ENCODE assay signal across 18 mouse cellular contexts in genomic region chrX:11250155-11250554, GRCm38 (mm10). TPM values are rescaled to one million over a fixed set of nuclear protein-coding genes. Genes with fewer than 3 reads are reported as not detected.
DNase-seq lines count a peak whose midpoint lies in the region; ATAC-seq and TF ChIP-seq lines count a peak whose summit lies in the region.
"Had no signal": no experiment of that assay in that cellular context is flagged by ENCODE, and none has a peak within 500 bp of the region (broad histone marks: within the 10 kb centered on the region; RNA-seq: fewer than 3 reads in every experiment).

No protein-coding gene starts in this region.

- no peak overlapping the region for H3K9ac ChIP-seq in hindbrain, embryonic 14.5 days
- no peak overlapping the region for H3K9ac ChIP-seq in hindbrain, embryonic 16.5 days (ENCODE audit: low read depth, low read length)
- H3K9ac ChIP-seq in stomach, embryonic 16.5 days (ENCODE audit: low read length), result no peak overlapping the region
- H3K9ac ChIP-seq in stomach, postnatal 0 days (ENCODE audit: low read length), result no peak overlapping the region
- no peak overlapping the region for H3K9ac ChIP-seq in hindbrain, embryonic 15.5 days
- H3K9ac ChIP-seq: embryonic facial prominence, embryonic 13.5 days had no signal

- ATAC-seq in hindbrain, embryonic 14.5 days (ENCODE audit: low FRiP score), result no peak
- ATAC-seq in hindbrain, embryonic 16.5 days, result no peak; the same call in 1 of the 2 replicates
- no peak for ATAC-seq in stomach, embryonic 16.5 days (ENCODE audit: insufficient read depth, low FRiP score)
- ATAC-seq in stomach, postnatal 0 days (ENCODE audit: low FRiP score, low TSS enrichment), result no peak
- peak; percentile 23; the same call in 1 of the 2 replicates for ATAC-seq in hindbrain, embryonic 15.5 days (ENCODE audit: low FRiP score, low read depth)
- ATAC-seq: inflammation-experienced regulatory T-cells, adult 6 months had no signal

- peak overlapping the region; percentile 15; the same call in 1 of the 2 replicates for H3K4me2 ChIP-seq in hindbrain, embryonic 14.5 days (replicated peaks)
- no peak overlapping the region for H3K4me2 ChIP-seq in hindbrain, embryonic 16.5 days (ENCODE audit: low read length)
- H3K4me2 ChIP-seq in stomach, embryonic 16.5 days (ENCODE audit: low read depth, low read length), result 0 out of 2 replicates have a peak overlapping the region, but pooled peaks have one; percentile 19
- H3K4me2 ChIP-seq in stomach, postnatal 0 days (replicated peaks; ENCODE audit: low read depth), result no peak overlapping the region
- H3K4me2 ChIP-seq in hindbrain, embryonic 15.5 days, result no peak overlapping the region
- H3K4me2 ChIP-seq: embryonic facial prominence, embryonic 13.5 days had no signal

- H3K9me3 ChIP-seq in hindbrain, embryonic 14.5 days (ENCODE audit: control insufficient read depth, low read length), result no peaks in the 10 kb centered on the region
- H3K9me3 ChIP-seq in hindbrain, embryonic 16.5 days (ENCODE audit: control insufficient read depth, low read length), result no peaks in the 10 kb centered on the region
- no peaks in the 10 kb centered on the region for H3K9me3 ChIP-seq in stomach, embryonic 16.5 days (replicated peaks; ENCODE audit: control insufficient read depth, low read length)
- H3K9me3 ChIP-seq in stomach, postnatal 0 days (ENCODE audit: control insufficient read depth, low read length), result no peaks in the 10 kb centered on the region
- H3K9me3 ChIP-seq in hindbrain, embryonic 15.5 days, result no peaks in the 10 kb centered on the region
- H3K9me3 ChIP-seq: embryonic facial prominence, embryonic 13.5 days had no signal

- no peak for TF ChIP-seq CTCF in stomach, postnatal 0 days (IDR thresholded peaks at IDR 0.05; ENCODE audit: low read depth)
- no peak for TF ChIP-seq CTCF in thymus, adult 2 months (IDR thresholded peaks at IDR 0.05; ENCODE audit: borderline replicate concordance, control insufficient read depth, extremely low read depth, insufficient read depth, low read length, poor library complexity)

- no peak overlapping the region for H3K27ac ChIP-seq in hindbrain, embryonic 14.5 days
- H3K27ac ChIP-seq in hindbrain, embryonic 16.5 days (ENCODE audit: low read depth, low read length), result no peak overlapping the region
- no peak overlapping the region for H3K27ac ChIP-seq in stomach, embryonic 16.5 days (ENCODE audit: low read length)
- no peak overlapping the region for H3K27ac ChIP-seq in stomach, postnatal 0 days (replicated peaks)
- no peak overlapping the region for H3K27ac ChIP-seq in hindbrain, embryonic 15.5 days (replicated peaks)
- no peak overlapping the region for H3K27ac ChIP-seq in thymus, adult 2 months (ENCODE audit: control insufficient read depth, insufficient read depth, low read length)
- H3K27ac ChIP-seq: embryonic facial prominence, embryonic 13.5 days had no signal

- no peaks in the 10 kb centered on the region for H3K4me1 ChIP-seq in hindbrain, embryonic 14.5 days (replicated peaks; ENCODE audit: control insufficient read depth, insufficient read depth, low read length)
- H3K4me1 ChIP-seq in hindbrain, embryonic 16.5 days (ENCODE audit: control insufficient read depth, insufficient read depth, low read depth, low read length), result 0 out of 2 replicates have a peak, but pooled peaks cover 2% of the 10 kb centered on the region
- H3K4me1 ChIP-seq in stomach, embryonic 16.5 days (ENCODE audit: control insufficient read depth, insufficient read depth, low read length), result no peaks in the 10 kb centered on the region
- H3K4me1 ChIP-seq in stomach, postnatal 0 days (replicated peaks; ENCODE audit: control insufficient read depth, insufficient read depth), result no peaks in the 10 kb centered on the region
- H3K4me1 ChIP-seq in hindbrain, embryonic 15.5 days (replicated peaks), result peaks cover 4% of the 10 kb centered on the region; the same call in 1 of the 2 replicates
- no peaks in the 10 kb centered on the region for H3K4me1 ChIP-seq in thymus, adult 2 months (replicated peaks; ENCODE audit: control insufficient read depth, insufficient read depth, low read length)

- H3K36me3 ChIP-seq in hindbrain, embryonic 14.5 days (replicated peaks; ENCODE audit: control insufficient read depth, insufficient read depth), result no peaks in the 10 kb centered on the region
- no peaks in the 10 kb centered on the region for H3K36me3 ChIP-seq in hindbrain, embryonic 16.5 days (ENCODE audit: control insufficient read depth, insufficient read depth, low read length)
- no peaks in the 10 kb centered on the region for H3K36me3 ChIP-seq in stomach, embryonic 16.5 days (ENCODE audit: control insufficient read depth, insufficient read depth, low read length)
- H3K36me3 ChIP-seq in stomach, postnatal 0 days (ENCODE audit: control insufficient read depth, insufficient read depth, low read length), result no peaks in the 10 kb centered on the region
- no peaks in the 10 kb centered on the region for H3K36me3 ChIP-seq in hindbrain, embryonic 15.5 days
- H3K36me3 ChIP-seq in thymus, adult 2 months (ENCODE audit: control insufficient read depth, insufficient read depth, low read length), result no peaks in the 10 kb centered on the region
- H3K36me3 ChIP-seq: embryonic facial prominence, embryonic 13.5 days had no signal

- H3K27me3 ChIP-seq in hindbrain, embryonic 14.5 days (ENCODE audit: control insufficient read depth, insufficient read depth, low read length), result no peaks in the 10 kb centered on the region
- H3K27me3 ChIP-seq in hindbrain, embryonic 16.5 days (replicated peaks; ENCODE audit: control insufficient read depth, insufficient read depth, low read length), result no peaks in the 10 kb centered on the region
- H3K27me3 ChIP-seq in stomach, embryonic 16.5 days (ENCODE audit: control insufficient read depth, insufficient read depth, low read length), result peaks cover 4% of the 10 kb centered on the region; the same call in 1 of the 2 replicates
- no peaks in the 10 kb centered on the region for H3K27me3 ChIP-seq in stomach, postnatal 0 days (ENCODE audit: control insufficient read depth, insufficient read depth, low read length)
- H3K27me3 ChIP-seq in hindbrain, embryonic 15.5 days, result no peaks in the 10 kb centered on the region
- no peaks in the 10 kb centered on the region for H3K27me3 ChIP-seq in thymus, adult 2 months (ENCODE audit: control insufficient read depth, insufficient read depth, low read length)

- TF ChIP-seq POLR2A in thymus, adult 2 months (IDR thresholded peaks at IDR 0.05; ENCODE audit: control insufficient read depth, extremely low read depth, insufficient read depth, low read length, poor library complexity), result no peak

- WGBS in hindbrain, embryonic 14.5 days, result 29% methylated on average over 12 of the region's 12 CpGs
- 29% methylated on average over 12 of the region's 12 CpGs for WGBS in hindbrain, embryonic 16.5 days
- WGBS in stomach, embryonic 16.5 days, result 38% methylated on average over 12 of the region's 12 CpGs
- WGBS in stomach, postnatal 0 days, result 37% methylated on average over 12 of the region's 12 CpGs
- 24% methylated on average over 12 of the region's 12 CpGs for WGBS in hindbrain, embryonic 15.5 days
- WGBS in thymus, adult 2 months, result 85% methylated on average over 12 of the region's 12 CpGs

- no peak for TF ChIP-seq EP300 in stomach, postnatal 0 days (optimal IDR thresholded peaks at IDR 0.05)

- DNase-seq in hindbrain, embryonic 14.5 days (ENCODE audit: low spot score), result no peak
- DNase-seq in stomach, postnatal 0 days (ENCODE audit: low spot score), result no peak
- no peak for DNase-seq in urinary bladder, adult 18-20 months (ENCODE audit: low spot score in 2 of 2)
- DNase-seq in cerebellum, adult 9-10 months, result no peak
- no peak for DNase-seq in thymus, adult 2 months
- DNase-seq: adrenal gland, postnatal 10 days; cerebellum, adult 9-11 months; heart, adult 18-20 months; right cerebral cortex, postnatal 14 days had no signal

- H3K4me3 ChIP-seq in hindbrain, embryonic 14.5 days (replicated peaks; ENCODE audit: low read length), result no peak overlapping the region
- H3K4me3 ChIP-seq in hindbrain, embryonic 16.5 days (ENCODE audit: low read length), result no peak overlapping the region
- no peak overlapping the region for H3K4me3 ChIP-seq in stomach, embryonic 16.5 days (replicated peaks; ENCODE audit: low read length)
- no peak overlapping the region for H3K4me3 ChIP-seq in stomach, postnatal 0 days (ENCODE audit: low read depth, low read length)
- no peak overlapping the region for H3K4me3 ChIP-seq in hindbrain, embryonic 15.5 days
- no peak overlapping the region for H3K4me3 ChIP-seq in thymus, adult 2 months (ENCODE audit: control insufficient read depth, insufficient read depth, low read length)
- H3K4me3 ChIP-seq: embryonic facial prominence, embryonic 13.5 days had no signal

RNA-seq across cellular contexts. Expression of gene H2al1a, which starts 48.9 kb away (rescaled TPM):
- polyA plus RNA-seq in hindbrain, embryonic 14.5 days (2014; fragmentation: Nextera tagmentation; extraction: Ambion mirVana), result not detected in 2 replicates
- polyA plus RNA-seq in hindbrain, embryonic 16.5 days (2015; fragmentation: Nextera tagmentation; extraction: Ambion mirVana), result not detected in 2 replicates
- polyA plus RNA-seq in stomach, embryonic 16.5 days (2015; fragmentation: Nextera tagmentation; extraction: Ambion mirVana), result not detected in 2 replicates
- polyA plus RNA-seq in stomach, postnatal 0 days (2015; fragmentation: Nextera tagmentation; extraction: Ambion mirVana), result not detected in 2 replicates
- polyA plus RNA-seq in hindbrain, embryonic 15.5 days (2015; fragmentation: Nextera tagmentation; extraction: Ambion mirVana), result not detected in 2 replicates
- not detected in 2 replicates for polyA plus RNA-seq in thymus, adult 2 months (2012; rRNA removed)
- polyA plus RNA-seq: embryonic facial prominence, embryonic 13.5 days; heart, embryonic 16.5 days; inflammation-experienced regulatory T-cells, adult 6 months; kidney, embryonic 16.5 days; limb, embryonic 14.5 days; liver, embryonic 16.5 days had no signal

RNA-seq across cellular contexts. Expression of gene H2al1b, which starts 52.1 kb away (rescaled TPM):
- polyA plus RNA-seq in hindbrain, embryonic 14.5 days (2014; fragmentation: Nextera tagmentation; extraction: Ambion mirVana), result not detected in 2 replicates
- polyA plus RNA-seq in hindbrain, embryonic 16.5 days (2015; fragmentation: Nextera tagmentation; extraction: Ambion mirVana), result not detected in 2 replicates
- polyA plus RNA-seq in stomach, embryonic 16.5 days (2015; fragmentation: Nextera tagmentation; extraction: Ambion mirVana), result not detected in 2 replicates
- not detected in 2 replicates for polyA plus RNA-seq in stomach, postnatal 0 days (2015; fragmentation: Nextera tagmentation; extraction: Ambion mirVana)
- polyA plus RNA-seq in hindbrain, embryonic 15.5 days (2015; fragmentation: Nextera tagmentation; extraction: Ambion mirVana), result not detected in 2 replicates
- polyA plus RNA-seq in thymus, adult 2 months (2012; rRNA removed), result not detected in 2 replicates
- polyA plus RNA-seq: embryonic facial prominence, embryonic 13.5 days; heart, embryonic 16.5 days; inflammation-experienced regulatory T-cells, adult 6 months; kidney, embryonic 16.5 days; limb, embryonic 14.5 days; liver, embryonic 16.5 days had no signal

RNA-seq across cellular contexts. Expression of gene H2al1c, which starts 55.3 kb away (rescaled TPM):
- not detected in 2 replicates for polyA plus RNA-seq in hindbrain, embryonic 14.5 days (2014; fragmentation: Nextera tagmentation; extraction: Ambion mirVana)
- not detected in 2 replicates for polyA plus RNA-seq in hindbrain, embryonic 16.5 days (2015; fragmentation: Nextera tagmentation; extraction: Ambion mirVana)
- not detected in 2 replicates for polyA plus RNA-seq in stomach, embryonic 16.5 days (2015; fragmentation: Nextera tagmentation; extraction: Ambion mirVana)
- not detected in 2 replicates for polyA plus RNA-seq in stomach, postnatal 0 days (2015; fragmentation: Nextera tagmentation; extraction: Ambion mirVana)
- polyA plus RNA-seq in hindbrain, embryonic 15.5 days (2015; fragmentation: Nextera tagmentation; extraction: Ambion mirVana), result not detected in 2 replicates
- polyA plus RNA-seq in thymus, adult 2 months (2012; rRNA removed), result not detected in 2 replicates
- polyA plus RNA-seq: embryonic facial prominence, embryonic 13.5 days; heart, embryonic 16.5 days; inflammation-experienced regulatory T-cells, adult 6 months; kidney, embryonic 16.5 days; limb, embryonic 14.5 days; liver, embryonic 16.5 days had no signal

RNA-seq across cellular contexts. Expression of gene H2al1d, which starts 58.5 kb away (rescaled TPM):
- not detected in 2 replicates for polyA plus RNA-seq in hindbrain, embryonic 14.5 days (2014; fragmentation: Nextera tagmentation; extraction: Ambion mirVana)
- polyA plus RNA-seq in hindbrain, embryonic 16.5 days (2015; fragmentation: Nextera tagmentation; extraction: Ambion mirVana), result not detected in 2 replicates
- polyA plus RNA-seq in stomach, embryonic 16.5 days (2015; fragmentation: Nextera tagmentation; extraction: Ambion mirVana), result not detected in 2 replicates
- not detected in 2 replicates for polyA plus RNA-seq in stomach, postnatal 0 days (2015; fragmentation: Nextera tagmentation; extraction: Ambion mirVana)
- polyA plus RNA-seq in hindbrain, embryonic 15.5 days (2015; fragmentation: Nextera tagmentation; extraction: Ambion mirVana), result not detected in 2 replicates
- polyA plus RNA-seq in thymus, adult 2 months (2012; rRNA removed), result not detected in 2 replicates
- polyA plus RNA-seq: embryonic facial prominence, embryonic 13.5 days; heart, embryonic 16.5 days; inflammation-experienced regulatory T-cells, adult 6 months; kidney, embryonic 16.5 days; limb, embryonic 14.5 days; liver, embryonic 16.5 days had no signal

Comparison
In these comparisons a context has a peak if more than half of its experiments do, and no peak if none do; other contexts are left out.
1. H3K4me2 ChIP-seq: peak in hindbrain, embryonic 14.5 days (single experiment) and stomach, embryonic 16.5 days (single experiment); none in hindbrain, embryonic 16.5 days (single experiment), stomach, postnatal 0 days (single experiment) and hindbrain, embryonic 15.5 days (single experiment).